Mouse (Mus musculus) heart, adult 18-20 months (tissue): ENCODE measurements around the gene Pex5. TPM values are rescaled to one million over a fixed set of nuclear protein-coding genes. Genes with fewer than 3 reads are reported as not detected.
A peak's percentile ranks its signal among the peaks of the same experiment; 100 is the strongest.

Source experiments
- DNase-seq, 2 experiments: peaks; one replicate each; pipeline ENCODE4 v3.0.0; 2021 to 2022; ENCODE audit warnings: mixed read lengths in 1 of 2
- total RNA-seq, 2 experiments: library from RNA; stranded (reverse); gene quantifications; 2 replicates each; pipeline ENCODE4 v1.2.3; 2021

The Pex5 gene
- total RNA-seq, 2 experiments from 2014 or later = 24.0 to 26.5 TPM

- peak; percentile 31 to 33 for DNase-seq
These were observed 41.2 kb downstream of the Pex5 start for GRCm38 (mm10) chr6:124373584-124374206.

GRCm38 (mm10) chr6:124364328-124364727, 50.5 kb downstream of the Pex5 start:
- DNase-seq = no peak

- peak in 1 of 2 experiments; percentile 27 for DNase-seq
These were observed 54.3 kb downstream of the Pex5 start for GRCm38 (mm10) chr6:124360549-124360948.

GRCm38 (mm10) chr6:124358953-124359352, 55.9 kb downstream of the Pex5 start:
- DNase-seq = peak in 1 of 2 experiments; percentile 42

GRCm38 (mm10) chr6:124353246-124353645, 61.6 kb downstream of the Pex5 start:
- DNase-seq = no peak

Other genes starting within 250 kb of the Pex5 start
- not detected for gene Vmn2r27, start 183.2 kb downstream of the Pex5 start, total RNA-seq
- 10 to 100 TPM; 18.5 to 18.7 TPM for gene Cd163, start 110.4 kb downstream of the Pex5 start, total RNA-seq
- gene Clstn3, start 49.7 kb upstream of the Pex5 start, total RNA-seq = 1 to 10 TPM in 1 of 2 experiments, under 1 TPM in 1; 0.30 to 8.2 TPM
- gene C1rl, start 78.0 kb upstream of the Pex5 start, total RNA-seq = 1 to 10 TPM; 1.3 to 2.1 TPM
- 10 to 100 TPM; 12.0 to 17.7 TPM for gene C1ra, start 97.3 kb upstream of the Pex5 start, total RNA-seq
- gene C1s1, start 127.3 kb upstream of the Pex5 start, total RNA-seq = 10 to 100 TPM; 27.9 to 33.2 TPM
- gene C1rb, start 155.2 kb upstream of the Pex5 start, total RNA-seq = 1 to 10 TPM; 1.9 TPM
- under 1 TPM; 0.57 to 0.90 TPM for gene C1s2, start 221.0 kb upstream of the Pex5 start, total RNA-seq
- 10 to 100 TPM; 37.3 to 38.3 TPM for gene Lpcat3, start 248.0 kb upstream of the Pex5 start, total RNA-seq